Mouse (Mus musculus): ENCODE measurements at regions not wholly inside any gene's neighbourhood (a gene's known extent, or its start where the extent isn't known, plus 50 kb on each side); places are given as distances from the start of the nearest gene placed in this dataset.

GRCm38 (mm10) chr17:83129658-83130057 is 85.4 kb upstream of the Pkdcc start:
- DNase-seq (ENCODE audit: low spot score in 2 of 2), result no peak

- no peak for DNase-seq (ENCODE audit: low spot score in 2 of 2)
Observed at GRCm38 (mm10) chr17:83133201-83133600, 81.9 kb upstream of the Pkdcc start.

- DNase-seq (ENCODE audit: low spot score in 2 of 2), result no peak
Observed at GRCm38 (mm10) chr17:83135441-83136120, 79.5 kb upstream of the Pkdcc start.

GRCm38 (mm10) chr17:83136267-83136666 is 78.8 kb upstream of the Pkdcc start:
- no peak for DNase-seq (ENCODE audit: low spot score in 2 of 2)

GRCm38 (mm10) chr17:83137720-83138119 is 77.4 kb upstream of the Pkdcc start:
- DNase-seq (ENCODE audit: low spot score in 2 of 2), result no peak

DNA sequence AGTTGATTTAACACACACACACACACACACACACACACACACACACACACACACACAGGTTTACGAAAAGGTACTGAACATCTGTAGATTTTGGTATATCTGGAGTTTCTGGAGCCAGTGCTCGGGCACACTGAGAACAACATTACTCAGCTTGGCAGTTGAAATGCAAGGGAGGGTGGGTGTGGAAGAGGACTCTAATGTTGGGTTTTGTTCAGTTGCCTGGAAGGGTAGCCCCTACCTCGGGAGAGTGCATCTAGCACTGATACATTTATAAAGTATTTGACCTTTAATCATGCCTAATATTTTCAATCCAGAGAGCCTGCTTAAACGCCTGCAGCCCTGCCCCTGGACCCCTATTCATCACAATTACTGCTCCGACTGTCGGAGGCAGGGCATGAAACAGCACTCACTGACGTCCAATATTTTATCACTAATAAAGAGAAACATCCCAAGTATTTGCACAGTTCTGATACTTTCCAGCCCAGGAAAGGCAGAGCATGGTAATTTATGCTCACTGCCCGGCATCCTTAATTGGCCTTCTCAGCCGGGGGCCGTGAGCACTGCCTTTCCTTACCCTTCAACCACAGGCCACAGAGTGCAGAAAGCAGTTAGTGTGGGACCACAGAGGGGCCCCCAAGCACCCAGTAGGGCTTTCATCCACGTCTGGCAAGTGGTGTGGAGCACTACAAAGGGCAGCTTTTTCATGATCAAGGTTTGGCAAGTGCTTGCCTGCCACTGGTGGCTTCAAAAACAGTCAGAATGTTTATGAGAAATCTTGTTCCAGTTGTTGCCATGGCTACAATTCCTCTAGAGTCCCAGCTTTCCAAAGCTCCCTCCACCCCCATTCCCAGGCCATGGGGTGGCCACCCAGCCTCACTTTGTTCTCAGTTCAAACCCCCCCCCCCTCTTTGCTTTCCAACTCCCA is 76.3 kb upstream of the Pkdcc start:
- DNase-seq (ENCODE audit: low spot score in 2 of 2), result no peak

- DNase-seq (ENCODE audit: low spot score in 2 of 2), result no peak
Observed at GRCm38 (mm10) chr17:83148371-83148929, 66.6 kb upstream of the Pkdcc start.

- no peak for DNase-seq (ENCODE audit: low spot score in 2 of 2)
Observed at GRCm38 (mm10) chr17:83149336-83149735, 65.8 kb upstream of the Pkdcc start.

- no peak for DNase-seq (ENCODE audit: low spot score in 2 of 2)
Observed at GRCm38 (mm10) chr17:83155106-83155505, 60.0 kb upstream of the Pkdcc start.

- DNase-seq (ENCODE audit: low spot score in 2 of 2), result no peak
Observed at GRCm38 (mm10) chr17:83156682-83157081, 58.4 kb upstream of the Pkdcc start.

- no peak for DNase-seq (ENCODE audit: low spot score in 2 of 2)
Observed at GRCm38 (mm10) chr17:83158053-83158452, 57.0 kb upstream of the Pkdcc start.

DNA sequence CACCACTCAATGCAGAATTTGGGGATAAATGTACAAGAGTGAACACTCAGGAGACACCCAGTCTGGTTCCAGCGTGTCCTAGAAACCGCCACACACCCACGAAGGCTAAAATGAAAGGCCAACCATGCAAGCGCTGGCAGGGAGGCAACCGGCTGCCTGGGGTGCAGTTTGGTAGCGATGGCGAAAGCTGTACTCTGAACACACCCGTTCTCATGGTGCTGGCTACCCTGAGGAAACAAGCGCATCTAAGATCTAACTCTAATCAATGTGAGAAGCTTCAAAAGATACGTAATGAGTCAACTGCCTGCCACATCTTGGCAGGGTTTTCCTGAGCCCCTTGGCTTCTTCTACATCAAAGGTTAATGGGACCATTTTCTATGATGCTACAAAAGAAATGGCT is 56.4 kb upstream of the Pkdcc start:
- DNase-seq (ENCODE audit: low spot score in 2 of 2), result no peak

DNA sequence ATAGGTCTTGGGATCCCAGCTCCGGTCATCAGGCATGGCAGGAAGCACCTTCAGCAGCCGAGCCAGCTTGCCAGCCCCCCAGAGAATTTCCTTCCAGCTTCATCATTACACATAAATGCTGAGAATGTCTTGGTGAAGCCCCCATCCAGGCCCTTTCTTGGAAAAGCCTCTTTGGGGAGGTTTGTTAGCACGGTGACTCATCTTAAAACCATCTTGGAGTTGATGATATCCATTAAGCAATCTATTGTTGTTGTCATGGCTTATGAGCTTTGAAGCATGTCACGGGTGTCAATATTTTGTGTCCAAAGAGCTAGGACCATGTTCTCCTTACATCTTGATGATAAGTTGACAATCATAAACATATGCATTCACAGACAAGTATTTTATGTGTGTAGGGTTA is 55.5 kb upstream of the Pkdcc start:
- DNase-seq (ENCODE audit: low spot score in 2 of 2), result no peak

DNA sequence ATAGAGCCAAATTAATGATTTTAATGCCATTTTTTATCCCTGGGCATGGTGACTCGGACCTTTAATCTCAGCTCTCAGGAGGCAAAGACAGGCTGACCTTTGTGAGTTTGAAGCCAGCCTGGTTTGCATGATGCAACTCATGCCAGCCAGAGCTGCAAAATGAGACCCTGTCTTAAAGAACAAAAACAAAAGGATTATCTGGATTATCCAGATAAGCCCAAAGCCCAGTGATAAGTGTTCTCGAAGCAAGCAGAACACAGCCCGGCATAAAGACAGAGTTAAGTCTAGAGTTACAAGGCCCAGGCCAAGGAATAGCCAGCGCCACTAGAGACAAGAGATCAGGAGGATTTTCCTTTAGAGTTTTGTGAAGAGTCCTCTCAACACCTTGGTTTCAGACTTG is 54.8 kb upstream of the Pkdcc start:
- DNase-seq (ENCODE audit: low spot score in 2 of 2), result no peak

GRCm38 (mm10) chr17:83161731-83162130 is 53.4 kb upstream of the Pkdcc start:
- DNase-seq (ENCODE audit: low spot score in 2 of 2), result no peak

GRCm38 (mm10) chr17:83163952-83164560 is 51.0 kb upstream of the Pkdcc start:
- DNase-seq (ENCODE audit: low spot score in 2 of 2), result no peak

DNA sequence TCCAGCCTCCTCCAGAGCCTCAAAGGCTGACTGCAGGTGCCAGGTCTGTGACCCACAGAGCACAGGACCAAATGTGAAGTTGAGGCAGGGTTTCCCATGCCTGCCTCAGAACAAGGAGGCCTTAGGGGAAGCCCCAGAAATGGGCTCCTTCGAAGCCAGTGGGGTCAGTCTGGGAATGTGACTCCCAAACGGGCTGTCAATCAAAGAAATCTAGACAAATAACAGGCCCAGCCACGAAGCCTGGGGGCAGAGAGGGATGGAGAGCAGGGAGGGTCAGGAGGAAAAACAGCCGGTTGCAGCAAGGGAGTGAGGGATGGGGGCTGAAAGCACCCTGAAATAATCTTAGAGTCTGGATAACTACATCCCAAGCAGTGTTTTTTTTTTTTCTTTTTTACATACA is 50.4 kb upstream of the Pkdcc start:
- DNase-seq (ENCODE audit: low spot score in 2 of 2), result no peak

DNA sequence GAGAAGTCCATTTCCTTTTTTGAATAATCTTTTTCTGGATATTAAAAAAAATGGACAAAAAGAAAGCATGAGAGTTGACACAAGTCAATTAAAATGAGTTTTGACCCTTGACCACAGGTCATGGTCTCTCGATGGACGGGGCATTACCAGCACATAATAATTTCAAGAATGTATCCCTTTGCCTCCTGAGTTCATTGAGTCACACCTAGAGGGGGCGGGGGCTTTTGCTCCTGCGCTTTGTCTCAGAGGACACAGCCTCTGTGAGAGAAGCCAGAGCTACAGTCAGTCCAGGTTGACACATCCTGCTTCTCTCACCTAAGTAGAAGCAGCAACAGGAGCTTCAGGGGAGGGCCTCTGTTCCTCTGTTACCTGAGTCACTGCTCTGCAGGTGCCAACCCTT is 50.0 kb upstream of the Pkdcc start:
- no peak for DNase-seq (ENCODE audit: low spot score in 2 of 2)

All from layer of hippocampus, postnatal 10 days (tissue).